Mouse (Mus musculus) embryonic facial prominence, embryonic 11.5 days (tissue): ENCODE measurements around the gene Rnf26. TPM values are rescaled to one million over a fixed set of nuclear protein-coding genes. Genes with fewer than 3 reads are reported as not detected.
"Not testable (repeated sequence)": the region's sequence is repeated elsewhere in the genome, so short reads cannot be mapped to it uniquely, and the experiment has no call there.

Experiments
- ATAC-seq: fragments of 200-750 bp; cut with Nextera tagmentation; replicated peaks from 2 replicates; pipeline ENCODE4 v1.8.0; 2017; ENCODE audit warnings: low read depth; ENCODE audit not compliant: insufficient number of reproducible peaks, low FRiP score, low TSS enrichment
- DNase-seq: peaks from one replicate; pipeline ENCODE4 v3.0.0-alpha.2; 2015; ENCODE audit warnings: low spot score
- H3K27ac ChIP-seq: fragments of 300-500 bp; sonication (generic); replicated peaks from 2 replicates; pipeline ENCODE4 v1.5.1; 2014; ENCODE audit warnings: mild to moderate bottlenecking, low read depth, low read length, control low read depth
- H3K27me3 ChIP-seq: fragments of 300-500 bp; sonication (generic); 2 replicates; pipeline ENCODE4 v1.6.1; 2014; ENCODE audit warnings: mild to moderate bottlenecking, low read length, moderate library complexity, mixed read lengths; ENCODE audit not compliant: control insufficient read depth, insufficient read depth
- H3K36me3 ChIP-seq: fragments of 300-500 bp; sonication (generic); replicated peaks from 2 replicates; pipeline ENCODE4 v1.6.1; 2014; ENCODE audit warnings: low read depth, mild to moderate bottlenecking, low read length, moderate library complexity, mixed read lengths; ENCODE audit not compliant: control insufficient read depth, insufficient read depth
- H3K4me1 ChIP-seq: fragments of 300-500 bp; sonication (generic); 2 replicates; pipeline ENCODE4 v1.6.1; 2014; ENCODE audit warnings: low read length, mixed read lengths; ENCODE audit not compliant: control insufficient read depth, insufficient read depth
- H3K4me2 ChIP-seq: fragments of 300-500 bp; sonication (generic); 2 replicates; pipeline ENCODE4 v1.6.1; 2014; ENCODE audit warnings: low read depth, mild to moderate bottlenecking, control low read depth, low read length, moderate library complexity
- H3K4me3 ChIP-seq: fragments of 300-500 bp; sonication (generic); 2 replicates; pipeline ENCODE4 v1.5.1; 2014; ENCODE audit warnings: low read depth, low read length, control low read depth
- H3K9ac ChIP-seq: fragments of 300-500 bp; sonication (generic); replicated peaks from 2 replicates; pipeline ENCODE4 v1.6.1; 2014; ENCODE audit warnings: mild to moderate bottlenecking, control low read depth, low read length
- H3K9me3 ChIP-seq: fragments of 300-500 bp; sonication (generic); replicated peaks from 2 replicates; pipeline ENCODE4 v1.6.1; 2016; ENCODE audit warnings: mild to moderate bottlenecking, low read length, inconsistent platforms, mixed read lengths; ENCODE audit not compliant: control insufficient read depth
- WGBS: fragments of 180-500 bp; shearing (Covaris S2); extraction: QIAGEN DNeasy Blood & Tissue Kit; methylation state at CpG from one replicate; pipeline ENCODE4 v1.1.7; 2014; 5-methylcytosine and 5-hydroxymethylcytosine counted together
- polyA plus RNA-seq: library from polyadenylated mRNA; unstranded; fragments of >200 nt; fragmentation: Nextera tagmentation; extraction: Ambion mirVana; gene quantifications from 2 replicates; pipeline ENCODE4 v1.2.1, GENCODE M21; 2014

Gene Rnf26
- polyA plus RNA-seq, 1 experiment from 2014 or later = 59.5 TPM

DNA sequence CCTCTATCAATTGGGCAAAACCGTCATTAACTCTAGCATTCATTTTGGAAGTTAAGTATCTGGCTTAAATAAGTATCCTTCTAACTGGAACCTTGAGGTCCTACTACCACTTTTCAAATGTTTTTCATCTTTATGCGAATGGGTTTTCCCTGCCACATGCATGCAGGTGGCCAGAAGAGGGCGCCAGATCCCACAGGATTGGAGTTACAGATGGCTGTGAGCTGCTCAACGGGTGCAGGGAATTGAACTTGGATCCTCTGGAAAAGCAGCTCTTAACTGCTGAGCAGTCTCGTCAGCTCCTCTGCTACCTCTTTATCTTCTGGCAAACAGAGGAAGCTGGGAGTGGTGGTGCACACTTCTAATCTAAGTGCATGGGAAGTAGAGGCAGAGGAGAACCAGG lies 5.7 kb upstream of the Rnf26 start:
- Histone ChIP-seq H3K27ac (no peak overlapping the region), H3K4me2 (no peak overlapping the region), H3K27me3 (no peaks in the 10 kb centered on the region), H3K9ac (no peak overlapping the region), H3K4me1 (no peaks in the 10 kb centered on the region), H3K36me3 (no peaks in the 10 kb centered on the region), H3K9me3 (no peaks in the 10 kb centered on the region), H3K4me3 (no peak overlapping the region)
- peak; percentile 26 for DNase-seq
- no peak for ATAC-seq
- 42% methylated on average over 5 of the region's 5 CpGs for whole genome bisulfite sequencing

DNA sequence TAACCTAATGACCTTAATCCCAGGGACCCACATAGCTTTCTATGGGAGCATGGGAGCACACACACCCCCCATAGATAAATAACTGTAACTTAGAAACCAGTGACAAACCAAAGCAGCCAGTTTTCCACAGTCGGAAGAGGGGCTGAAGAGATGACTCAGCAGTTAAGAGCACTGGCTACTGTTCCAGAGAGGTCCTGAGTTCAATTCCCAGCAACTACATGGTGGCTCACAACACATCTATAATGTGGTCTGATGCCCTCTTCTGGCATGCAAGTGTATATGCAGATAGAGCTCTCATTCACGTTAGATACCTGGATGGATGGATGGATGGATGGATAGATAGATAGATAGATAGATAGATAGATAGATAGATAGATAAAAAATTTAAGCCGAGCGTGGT lies 2.9 kb upstream of the Rnf26 start:
- ATAC-seq (no peak), DNase-seq (no peak)
- 90% methylated on average over 4 of the region's 4 CpGs for WGBS
- Histone ChIP-seq H3K27me3 (no peaks in the 10 kb centered on the region), H3K4me1 (no peaks in the 10 kb centered on the region), H3K4me3 (no peak overlapping the region), H3K4me2 (no peak overlapping the region), H3K9ac (no peak overlapping the region), H3K27ac (no peak overlapping the region), H3K36me3 (no peaks in the 10 kb centered on the region), H3K9me3 (no peaks in the 10 kb centered on the region)

DNA sequence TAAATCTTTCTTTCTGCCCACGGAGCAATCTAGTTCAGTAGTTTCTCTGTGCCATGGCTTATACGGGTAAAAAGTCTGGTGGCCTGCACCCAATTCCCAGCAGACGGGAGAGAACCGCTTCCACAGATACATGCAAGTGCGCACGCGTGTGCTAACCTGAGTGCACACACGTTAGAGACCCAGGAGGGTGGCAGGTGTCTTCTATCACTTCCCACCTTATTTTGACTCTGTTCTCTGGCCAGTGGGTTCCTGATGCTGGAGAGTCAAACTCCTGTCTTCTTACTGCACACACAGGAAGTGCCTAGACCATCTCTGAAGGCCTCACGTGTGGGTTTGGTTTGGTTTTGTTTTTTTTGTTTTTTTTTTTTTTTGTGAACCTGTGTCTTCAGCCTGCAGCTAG lies 2.3 kb upstream of the Rnf26 start:
- Histone ChIP-seq H3K36me3 (no peaks in the 10 kb centered on the region), H3K27ac (no peak overlapping the region), H3K9me3 (no peaks in the 10 kb centered on the region), H3K27me3 (no peaks in the 10 kb centered on the region), H3K4me1 (no peaks in the 10 kb centered on the region), H3K4me2 (no peak overlapping the region), H3K9ac (no peak overlapping the region), H3K4me3 (no peak overlapping the region)
- ATAC-seq (no peak), DNase-seq (no peak)
- WGBS = 91% methylated on average over 9 of the region's 9 CpGs

DNA sequence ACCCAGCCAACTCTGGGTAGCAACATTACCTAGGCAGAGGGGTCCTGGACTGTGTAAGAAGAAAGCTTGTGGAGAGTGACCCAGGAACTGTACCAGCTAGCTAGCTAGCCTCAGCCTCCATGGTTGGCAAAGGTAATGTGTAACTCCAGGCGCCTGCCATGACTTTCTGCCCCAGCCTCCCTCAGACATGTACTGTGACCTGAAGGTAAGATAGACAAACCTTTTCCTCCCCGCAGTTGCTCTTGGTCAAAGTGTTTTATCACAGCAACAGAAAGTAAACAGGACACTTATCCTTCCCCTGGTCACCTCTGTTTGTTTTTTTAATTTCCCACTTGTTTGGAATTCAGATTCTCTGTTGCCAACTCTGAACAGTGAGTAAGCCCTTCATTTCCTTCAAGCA lies 1.1 kb upstream of the Rnf26 start:
- DNase-seq (no peak), ATAC-seq (no peak)
- no peaks in the 10 kb centered on the region for H3K36me3 ChIP-seq
- H3K27me3 ChIP-seq = no peaks in the 10 kb centered on the region
- 91% methylated on average over 2 of the region's 2 CpGs for WGBS
- no peak overlapping the region for H3K4me2 ChIP-seq
- peaks cover 5% of the 10 kb centered on the region; the same call in 1 of the 2 replicates for H3K4me1 ChIP-seq
- no peak overlapping the region for H3K9ac ChIP-seq
- no peaks in the 10 kb centered on the region for H3K9me3 ChIP-seq
- no peak overlapping the region for H3K27ac ChIP-seq
- H3K4me3 ChIP-seq = no peak overlapping the region

DNA sequence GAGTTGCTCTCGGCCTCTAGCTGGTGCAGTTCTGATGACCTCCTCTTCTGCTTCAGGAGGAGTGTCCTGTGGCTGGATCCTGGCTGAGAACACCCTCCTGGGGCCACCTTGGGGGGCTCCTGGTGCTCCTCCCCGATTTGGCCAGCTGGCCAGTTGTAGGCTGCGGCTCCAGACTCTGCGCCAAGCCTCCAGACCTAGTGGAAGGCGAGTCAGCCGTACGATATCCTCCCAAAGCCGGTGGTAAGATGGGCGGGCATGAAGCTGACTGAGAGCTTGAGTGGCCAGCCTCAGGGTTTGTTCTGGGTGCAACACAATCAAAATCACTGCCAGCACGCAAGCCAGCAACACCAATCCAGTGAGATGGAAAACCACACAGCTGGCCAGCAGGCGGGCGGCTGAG lies 1.4 kb downstream of the Rnf26 start:
- H3K9ac ChIP-seq = not testable (repeated sequence)

DNA sequence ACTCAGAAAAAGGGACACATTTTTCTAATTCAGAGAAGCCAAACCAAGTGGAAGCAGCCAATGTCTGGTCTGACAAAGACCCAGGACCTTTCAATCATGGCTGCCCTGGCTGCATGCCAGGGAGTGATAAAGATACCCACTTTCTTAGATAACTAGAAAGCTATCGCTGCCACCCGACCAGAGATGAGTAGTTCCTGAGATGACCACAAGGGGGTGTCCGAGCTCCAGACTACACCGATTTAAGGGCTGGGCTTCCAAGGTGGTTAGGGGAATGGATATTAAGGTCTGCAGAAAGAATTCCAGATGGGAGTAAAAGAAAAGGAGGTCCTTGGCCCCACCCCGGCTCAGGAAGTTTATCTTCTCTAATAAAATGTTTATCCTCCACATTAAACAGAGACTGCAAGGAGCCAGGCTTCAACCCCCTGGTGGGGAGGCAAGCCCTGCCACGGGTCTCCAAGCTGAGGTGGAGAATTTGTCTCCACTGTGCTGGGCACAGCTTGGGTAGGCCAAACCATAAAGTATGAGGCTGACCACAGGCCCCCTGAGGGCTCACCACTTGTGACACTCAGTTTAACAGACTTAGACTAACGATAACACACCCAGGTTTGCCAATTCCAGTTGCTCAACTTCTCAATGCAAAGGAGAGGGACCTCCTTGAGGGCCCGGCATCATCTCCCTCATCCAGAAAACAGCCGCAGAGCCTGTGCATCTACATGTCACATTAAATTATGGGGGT lies 3.8 kb downstream of the Rnf26 start:
- Histone ChIP-seq H3K4me3 (peak overlapping the region; percentile 9), H3K9ac (no peak overlapping the region; the same call in 1 of the 2 replicates), H3K9me3 (no peaks in the 10 kb centered on the region), H3K36me3 (no peaks in the 10 kb centered on the region; the same call in 1 of the 2 replicates), H3K4me2 (peak overlapping the region; percentile 25; the same call in 1 of the 2 replicates), H3K27ac (no peak overlapping the region), H3K27me3 (no peaks in the 10 kb centered on the region), H3K4me1 (peaks cover 19% of the 10 kb centered on the region)
- WGBS = 33% methylated on average over 9 of the region's 9 CpGs
- ATAC-seq (no peak), DNase-seq (peak; percentile 84)

More for the DNA sequence above, 1.4 kb downstream of the Rnf26 start:
- Histone ChIP-seq H3K4me1 (peaks cover 19% of the 10 kb centered on the region), H3K4me2 (peak overlapping the region; percentile 4; the same call in 1 of the 2 replicates)
- H3K9me3 ChIP-seq, H3K36me3 ChIP-seq, ATAC-seq, H3K4me3 ChIP-seq, DNase-seq, H3K27ac ChIP-seq, H3K27me3 ChIP-seq: not testable (repeated sequence)
- 77% methylated on average over 10 of the region's 12 CpGs for WGBS

DNA sequence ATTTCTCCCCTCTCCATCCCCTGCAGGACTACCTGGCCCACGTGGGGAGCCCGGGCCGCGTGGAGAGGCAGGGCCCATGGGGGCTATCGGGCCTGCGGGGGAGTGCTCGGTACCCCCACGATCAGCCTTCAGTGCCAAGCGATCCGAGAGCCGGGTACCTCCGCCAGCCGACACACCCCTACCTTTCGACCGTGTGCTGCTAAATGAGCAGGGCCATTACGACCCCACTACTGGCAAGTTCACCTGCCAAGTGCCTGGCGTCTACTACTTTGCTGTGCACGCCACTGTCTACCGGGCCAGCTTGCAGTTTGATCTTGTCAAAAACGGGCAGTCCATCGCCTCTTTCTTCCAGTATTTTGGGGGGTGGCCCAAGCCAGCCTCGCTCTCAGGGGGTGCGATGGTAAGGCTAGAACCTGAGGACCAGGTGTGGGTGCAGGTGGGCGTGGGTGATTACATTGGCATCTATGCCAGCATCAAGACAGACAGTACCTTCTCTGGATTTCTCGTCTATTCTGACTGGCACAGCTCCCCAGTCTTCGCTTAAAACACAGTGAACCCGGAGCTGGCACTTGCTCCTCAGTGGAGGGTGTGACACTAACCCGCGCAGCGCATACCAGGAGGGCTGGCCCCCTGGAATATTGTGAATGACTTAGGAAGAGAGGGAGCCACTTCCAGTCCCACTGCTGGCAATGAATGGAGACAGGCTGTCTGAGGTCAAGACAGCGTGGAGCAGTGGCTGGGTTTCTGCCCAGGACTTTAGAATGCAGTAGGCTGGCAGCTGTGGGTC lies 4.9 kb downstream of the Rnf26 start:
- Histone ChIP-seq H3K36me3 (no peaks in the 10 kb centered on the region; the same call in 1 of the 2 replicates), H3K4me3 (no peak overlapping the region), H3K27me3 (no peaks in the 10 kb centered on the region), H3K9ac (peak overlapping the region; percentile 13), H3K27ac (no peak overlapping the region), H3K4me2 (peak overlapping the region; percentile 25), H3K4me1 (peaks cover 19% of the 10 kb centered on the region), H3K9me3 (no peaks in the 10 kb centered on the region)
- no peak for DNase-seq
- no peak for ATAC-seq
- 78% methylated on average over 31 of the region's 31 CpGs for WGBS
